Mouse (Mus musculus) heart, postnatal 36 days (tissue): Measurements from ENCODE around the gene Snx8. TPM values are rescaled to one million over a fixed set of nuclear protein-coding genes. Genes with fewer than 3 reads are reported as not detected.
A peak's percentile ranks its signal among the peaks of the same experiment; 100 is the strongest.

Experiments used
- DNase-seq, 2 experiments: peaks; one replicate each; pipeline ENCODE4 v3.0.0; 2021 to 2022
- intact Hi-C: fragments of 180-260 bp; cut with DNase I; formaldehyde crosslinking; loops from one replicate; pipeline ENCODE4 v1.15.1; 2025
- total RNA-seq, 2 experiments: library from RNA; stranded (reverse); gene quantifications; 2 replicates each; pipeline ENCODE4 v1.2.3; 2021

The Snx8 gene
- total RNA-seq, 2 experiments from 2014 or later = 14.0 to 19.6 TPM

GRCm38 (mm10) chr5:140352352-140352751, 36.7 kb downstream of the Snx8 start:
- intact Hi-C loops = no loop called here
- no peak for DNase-seq

- intact Hi-C loops = no loop called here
- no peak for DNase-seq
Measured at GRCm38 (mm10) chr5:140350731-140351497, 38.1 kb downstream of the Snx8 start.

- no peak for DNase-seq
- intact Hi-C loops = no loop called here
Measured at GRCm38 (mm10) chr5:140349882-140350281, 39.2 kb downstream of the Snx8 start.

GRCm38 (mm10) chr5:140346050-140346449, 43.0 kb downstream of the Snx8 start:
- no peak for DNase-seq
- intact Hi-C loops = no loop called here

GRCm38 (mm10) chr5:140345244-140345643, 43.8 kb downstream of the Snx8 start:
- intact Hi-C loops = no loop called here
- DNase-seq = no peak

GRCm38 (mm10) chr5:140342880-140343279, 46.2 kb downstream of the Snx8 start:
- intact Hi-C loops = no loop called here
- no peak for DNase-seq

GRCm38 (mm10) chr5:140339836-140340235, 49.2 kb downstream of the Snx8 start:
- intact Hi-C loops = loop anchor here (5.0 kb wide), 1 partner anchor 197 kb away; no protein-coding TSS in a partner anchor
- no peak for DNase-seq

- DNase-seq = no peak
- intact Hi-C loops = loop anchor here (5.0 kb wide), 1 partner anchor 199 kb away; no protein-coding TSS in a partner anchor
Measured at GRCm38 (mm10) chr5:140338779-140339178, 50.3 kb downstream of the Snx8 start.

- intact Hi-C loops = loop anchor here (2.0 to 5.0 kb wide), 2 partner anchors 60 to 201 kb away; no protein-coding TSS in a partner anchor
- DNase-seq = peak; percentile 32 to 50
Measured at GRCm38 (mm10) chr5:140336680-140337079, 52.4 kb downstream of the Snx8 start.

- intact Hi-C loops = loop anchor here (2.0 to 5.0 kb wide), 2 partner anchors 79 to 495 kb away; no protein-coding TSS in a partner anchor
- no peak for DNase-seq
Measured at GRCm38 (mm10) chr5:140333631-140334030, 55.4 kb downstream of the Snx8 start.

GRCm38 (mm10) chr5:140332519-140332918, 56.5 kb downstream of the Snx8 start:
- intact Hi-C loops = loop anchor here (2.0 to 5.0 kb wide), 2 partner anchors 80 to 494 kb away; no protein-coding TSS in a partner anchor
- no peak for DNase-seq

GRCm38 (mm10) chr5:140331615-140332512, 57.2 kb downstream of the Snx8 start, which contains the start of gene Mrm2:
Gene Mrm2 (minus strand): TSS chr5:140331898.
- intact Hi-C loops = loop anchor here (2.0 to 5.0 kb wide), 2 partner anchors 80 to 493 kb away; no protein-coding TSS in a partner anchor
- peak; percentile 89 to 90 for DNase-seq

GRCm38 (mm10) chr5:140324058-140324457, 65.0 kb downstream of the Snx8 start:
- intact Hi-C loops = no loop called here
- no peak for DNase-seq

- DNase-seq = no peak
- intact Hi-C loops = no loop called here
Measured at GRCm38 (mm10) chr5:140321756-140322575, 67.1 kb downstream of the Snx8 start.

GRCm38 (mm10) chr5:140321042-140321755, 67.9 kb downstream of the Snx8 start, which contains the start of the genes Mad1l1 and Nudt1:
Gene Mad1l1 (minus strand): TSS chr5:140321552.
Gene Nudt1 (plus strand): TSS chr5:140321656.
- intact Hi-C loops = no loop called here
- DNase-seq = peak; percentile 94

- no peak for DNase-seq
- intact Hi-C loops = no loop called here
Measured at GRCm38 (mm10) chr5:140316716-140317115, 72.3 kb downstream of the Snx8 start.

- DNase-seq = peak in 1 of 2 experiments; percentile 7
- intact Hi-C loops = no loop called here
Measured at GRCm38 (mm10) chr5:140307602-140308001, 81.5 kb downstream of the Snx8 start.

- intact Hi-C loops = no loop called here
- DNase-seq = peak; percentile 33 to 37
Measured at GRCm38 (mm10) chr5:140306016-140306415, 83.0 kb downstream of the Snx8 start.

GRCm38 (mm10) chr5:140298291-140298690, 90.8 kb downstream of the Snx8 start:
- intact Hi-C loops = no loop called here
- DNase-seq = no peak
